Mouse (Mus musculus): Measurements from ENCODE around the gene Zkscan17.
"Not testable (repeated sequence)": the region's sequence is repeated elsewhere in the genome, so short reads cannot be mapped to it uniquely, and the experiment has no call there.

Gene Zkscan17

DNA sequence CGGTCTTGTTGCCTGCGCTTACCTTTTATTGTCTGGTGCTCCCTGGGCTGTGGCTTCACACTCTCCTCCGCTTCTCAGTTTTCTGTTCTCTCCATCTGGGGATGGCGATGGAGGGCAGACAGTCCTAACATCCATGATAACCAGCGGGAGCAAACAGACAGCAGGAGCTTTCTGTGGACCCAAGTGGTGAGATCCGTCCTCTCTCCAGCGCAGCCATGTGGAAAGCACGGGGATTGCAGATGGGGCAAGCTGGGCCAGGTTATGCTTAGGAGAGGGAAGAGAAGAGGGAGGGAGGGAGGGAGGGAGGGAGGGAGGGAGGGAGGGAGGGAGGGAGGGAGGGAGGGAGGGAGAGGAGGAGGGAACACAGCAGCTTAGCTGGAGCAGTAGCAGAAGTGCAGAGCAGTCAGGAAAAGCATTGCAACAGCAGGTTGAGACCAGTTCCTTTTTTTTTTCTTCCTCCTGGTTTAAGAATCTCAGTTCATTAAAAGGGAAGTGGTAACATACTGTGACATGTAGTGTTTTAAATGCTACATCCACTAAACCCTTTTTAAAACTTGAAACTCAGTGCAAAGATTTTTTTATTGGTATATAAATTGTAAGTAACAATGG lies at the start of gene Zkscan17:
Gene Zkscan17 (minus strand): TSS at position 280 of the 609 bp plus-strand sequence.
- no peak for DNase-seq (ENCODE audit: low read depth)

DNA sequence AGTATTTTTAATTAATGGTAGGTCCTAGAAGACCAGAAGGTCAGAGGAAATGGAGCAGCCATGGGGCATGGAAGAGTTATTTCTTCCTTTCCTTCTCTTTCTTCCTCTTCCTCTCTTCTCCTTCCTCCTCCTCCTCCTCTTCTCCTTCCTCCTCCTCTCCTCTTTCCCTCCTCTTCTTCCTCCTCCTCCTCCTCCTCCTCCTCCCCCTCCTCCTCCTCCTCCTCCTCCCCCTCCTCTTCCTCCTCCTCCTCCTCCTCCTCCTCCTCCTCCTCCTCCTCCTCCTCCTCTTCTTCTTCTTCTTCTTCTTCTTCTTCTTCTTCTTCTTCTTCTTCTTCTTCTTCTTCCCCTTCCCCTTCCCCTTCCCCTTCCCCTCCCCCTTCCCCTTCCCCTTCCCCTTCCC lies 49.6 kb upstream of the Zkscan17 start, which contains the start of gene Olfr222:
Gene Olfr222 (minus strand): TSS at position 101 of the 400 bp plus-strand sequence.
- not testable (repeated sequence) for DNase-seq (ENCODE audit: low read depth)

DNA sequence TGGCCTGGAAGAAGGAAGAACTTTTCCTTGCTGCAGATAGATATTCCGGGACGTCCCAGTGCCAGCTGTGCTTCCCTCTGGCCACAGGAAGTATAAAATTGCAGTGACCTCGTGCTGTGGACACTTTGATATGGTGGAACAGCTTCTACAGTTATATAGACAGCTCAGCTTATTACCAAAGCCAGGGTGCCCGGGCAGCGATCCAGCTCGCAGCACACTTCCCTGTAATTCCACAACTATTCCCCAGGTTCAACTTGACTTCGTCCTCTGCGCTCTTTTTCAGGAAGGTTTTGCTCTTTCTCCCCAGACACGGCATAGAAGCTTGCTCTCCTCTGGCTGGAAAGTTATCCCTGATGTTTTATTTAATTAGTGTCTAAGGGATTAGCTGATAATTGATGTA lies 49.2 kb upstream of the Zkscan17 start:
- no peak for DNase-seq (ENCODE audit: low read depth)

DNA sequence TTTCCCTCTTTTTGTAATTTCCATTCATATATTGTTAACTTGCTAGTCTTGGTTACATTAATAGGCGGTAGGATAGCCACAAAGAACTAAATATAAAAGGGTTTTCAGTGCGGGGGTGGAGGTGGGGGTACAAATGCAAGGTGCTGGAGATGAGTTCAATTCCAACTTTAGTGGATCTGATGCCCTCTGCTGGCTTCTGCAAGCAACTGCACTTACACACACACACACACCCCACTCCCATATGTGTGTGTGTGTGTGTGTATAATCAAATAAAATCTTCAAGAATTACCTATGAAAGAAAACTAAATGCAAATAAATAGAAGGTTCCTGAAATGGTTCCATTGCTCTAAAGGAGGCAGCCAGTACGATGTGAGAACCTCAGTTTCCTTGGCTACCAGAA lies 42.8 kb upstream of the Zkscan17 start:
- DNase-seq (ENCODE audit: low read depth) = peak; percentile 3

DNA sequence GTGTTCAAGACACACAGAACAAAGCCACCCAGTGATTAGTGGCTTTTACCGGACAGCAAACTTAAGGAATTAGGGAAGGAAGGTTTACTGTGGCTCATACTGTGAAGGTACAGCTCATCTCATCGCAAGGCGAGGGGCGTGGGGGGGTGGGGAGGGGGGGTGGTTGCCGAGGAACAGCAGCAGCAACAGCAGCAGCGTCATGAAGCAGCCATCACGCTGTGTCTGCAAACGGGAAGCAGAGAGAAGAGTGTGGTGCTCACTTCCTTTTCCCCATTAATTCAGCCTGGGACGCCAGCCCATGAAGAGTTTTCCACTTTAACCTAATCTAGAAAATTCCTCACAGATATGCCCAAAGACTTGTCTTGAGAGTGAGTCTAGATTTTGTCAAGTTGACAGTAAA lies 36.3 kb upstream of the Zkscan17 start:
- DNase-seq (ENCODE audit: low read depth) = no peak

DNA sequence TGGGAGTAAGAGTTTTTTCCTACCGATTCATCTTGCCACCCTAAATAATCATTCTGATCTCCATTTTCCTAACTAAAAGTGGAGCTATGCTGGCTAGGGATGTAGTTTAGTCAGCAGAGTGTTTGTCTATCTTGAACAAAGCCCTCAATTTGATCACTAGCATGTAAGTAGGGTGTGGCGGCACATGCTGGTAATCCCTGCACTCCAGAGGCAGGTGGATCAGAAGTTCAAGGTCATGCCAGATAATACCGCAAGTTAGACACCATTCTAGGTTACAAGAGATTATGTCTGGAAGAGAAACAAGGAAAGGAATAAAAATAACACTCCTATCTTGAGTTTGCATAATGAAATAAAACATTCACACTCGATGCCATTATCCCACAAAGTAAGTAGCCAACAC lies 35.8 kb upstream of the Zkscan17 start:
- no peak for DNase-seq (ENCODE audit: low read depth)

DNA sequence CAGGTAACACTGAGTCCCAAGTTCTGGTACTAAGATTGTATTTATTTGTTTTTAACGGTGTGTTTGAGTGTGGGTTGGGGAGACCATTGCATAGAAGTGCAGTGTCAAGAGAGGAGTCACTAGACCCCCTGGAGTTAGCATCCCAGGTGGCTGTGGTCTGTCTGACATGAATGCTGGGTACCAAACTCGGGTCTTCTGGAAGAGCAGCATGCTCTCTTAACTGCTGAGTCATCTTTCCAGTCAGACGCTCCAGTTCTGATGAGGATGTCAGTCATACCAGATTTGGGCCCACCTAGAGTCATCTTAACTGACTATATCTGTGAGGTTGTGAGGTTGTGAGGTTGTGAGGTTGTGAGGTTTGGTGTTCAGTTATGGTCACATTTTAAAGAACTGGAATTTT lies 34.4 kb upstream of the Zkscan17 start:
- no peak for DNase-seq (ENCODE audit: low read depth)

DNA sequence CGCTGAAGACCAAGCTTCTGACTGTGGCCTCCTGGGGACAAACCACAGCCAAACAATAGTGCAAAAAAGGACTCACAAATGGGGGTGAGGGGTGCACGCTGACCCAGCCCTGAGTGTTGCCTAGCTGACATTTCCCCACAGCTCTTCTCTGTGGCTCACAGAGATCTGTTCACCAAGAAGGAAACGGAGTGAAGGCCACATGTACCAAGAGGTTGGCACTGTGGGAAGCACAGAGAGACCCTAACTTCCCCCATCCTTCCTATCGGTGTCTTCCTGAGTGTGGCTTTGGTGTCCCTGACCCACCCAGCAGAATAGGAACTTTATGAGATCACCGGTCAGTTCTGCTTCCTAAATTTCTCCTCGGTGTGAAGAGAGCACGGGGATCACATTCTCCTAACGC lies 28.0 kb upstream of the Zkscan17 start:
- no peak for DNase-seq (ENCODE audit: low read depth)

DNA sequence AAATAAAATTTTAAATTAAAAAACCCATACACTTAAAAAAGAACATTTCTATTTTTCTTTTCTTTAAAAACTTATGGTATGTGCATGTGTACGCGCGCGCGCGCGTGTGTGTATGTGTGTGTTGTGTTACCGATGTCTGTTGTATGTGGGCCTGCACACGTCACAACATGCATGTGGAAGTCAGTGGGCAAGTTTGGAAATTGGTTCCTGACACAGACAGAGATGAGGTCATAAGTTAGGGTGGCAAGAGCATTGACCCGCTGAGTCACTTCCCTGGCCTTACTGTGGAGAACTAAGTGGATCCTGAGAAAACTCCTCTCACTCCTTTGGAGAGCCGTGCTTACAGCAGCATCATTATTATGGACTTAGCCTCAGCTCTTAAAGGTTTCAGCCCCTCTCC lies 27.6 kb upstream of the Zkscan17 start:
- no peak for DNase-seq (ENCODE audit: low read depth)

DNA sequence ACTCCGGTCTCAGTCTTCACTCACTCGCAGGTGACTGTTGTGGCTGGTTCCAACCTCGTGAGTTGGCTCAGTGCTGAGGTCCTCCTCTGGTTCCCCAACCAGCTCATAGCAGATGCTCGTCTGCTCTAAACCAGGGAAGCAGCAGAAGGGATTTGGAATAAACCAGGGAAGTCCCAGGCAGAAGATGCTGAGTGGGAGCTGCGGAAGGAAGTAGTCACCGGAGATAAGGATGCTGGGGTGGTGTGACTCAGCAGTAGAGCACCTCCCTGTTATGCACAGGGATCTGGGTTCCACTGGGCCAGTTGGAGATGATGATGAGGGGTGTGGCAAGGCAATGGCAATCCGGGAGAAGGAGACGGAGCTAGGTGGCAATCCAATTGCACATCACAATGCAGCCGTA lies 17.5 kb upstream of the Zkscan17 start:
- DNase-seq (ENCODE audit: low read depth) = no peak

DNA sequence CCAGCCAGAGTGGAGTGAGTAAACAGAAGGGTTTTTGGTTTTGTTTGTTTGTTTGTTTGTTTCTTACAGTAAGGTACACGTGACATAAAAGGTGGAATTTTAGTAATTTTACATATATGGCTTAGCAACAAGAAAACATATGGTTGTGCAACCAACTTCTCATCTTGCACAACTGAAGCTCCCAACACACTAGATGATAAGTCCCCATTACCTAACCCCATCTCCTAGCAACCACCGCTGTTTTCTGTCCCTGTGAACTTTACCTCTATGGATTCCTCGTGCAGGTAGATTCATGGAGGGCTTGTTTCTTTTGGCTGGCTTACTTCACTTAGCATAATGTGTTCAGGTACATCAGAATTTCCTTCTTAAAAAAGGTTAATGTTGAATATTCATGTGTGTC lies 16.8 kb upstream of the Zkscan17 start:
- DNase-seq (ENCODE audit: low read depth) = no peak

DNA sequence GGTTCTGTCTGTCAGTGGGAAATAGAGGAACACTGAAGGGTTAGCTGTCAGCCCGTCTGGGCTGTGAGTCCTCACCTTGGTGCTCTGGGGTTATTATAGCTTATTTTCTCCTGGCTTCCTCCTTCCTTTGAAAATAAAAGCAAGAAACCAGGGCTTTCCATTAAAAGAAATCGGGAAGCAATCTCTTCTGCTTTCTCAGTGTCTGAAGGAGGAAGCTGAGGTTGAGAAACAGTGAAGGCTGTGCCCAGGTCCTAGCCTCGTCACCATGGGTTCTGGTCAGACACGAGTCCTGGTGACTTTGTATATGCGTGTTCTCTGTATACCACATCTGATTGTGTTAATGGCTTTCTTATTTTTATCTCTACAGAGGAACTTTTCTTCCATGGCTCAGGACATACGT lies 15.9 kb upstream of the Zkscan17 start:
- no peak for DNase-seq (ENCODE audit: low read depth)

DNA sequence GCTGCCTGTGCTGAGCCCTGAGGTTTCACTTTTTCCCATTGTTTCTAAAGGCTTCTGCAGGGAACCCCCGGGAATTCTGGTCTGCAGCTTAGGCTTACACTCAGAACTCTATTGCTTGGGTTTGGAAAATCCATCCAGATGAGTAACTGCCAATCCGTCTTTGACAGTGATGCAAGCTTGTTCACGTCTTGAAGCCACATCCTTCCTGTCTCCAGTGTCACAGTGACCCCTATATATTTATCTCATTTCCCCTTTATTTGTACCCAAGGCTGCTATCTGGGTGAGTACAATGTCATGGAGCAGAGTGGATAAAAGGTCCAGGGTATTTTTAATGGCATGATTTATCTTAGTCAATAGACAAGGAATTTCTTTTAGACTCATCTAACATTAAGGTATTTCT lies 14.8 kb upstream of the Zkscan17 start, which contains the start of gene Nlrp3:
Gene Nlrp3 (plus strand): TSS at position 245 of the 400 bp plus-strand sequence.
- no peak for DNase-seq (ENCODE audit: low read depth)

DNA sequence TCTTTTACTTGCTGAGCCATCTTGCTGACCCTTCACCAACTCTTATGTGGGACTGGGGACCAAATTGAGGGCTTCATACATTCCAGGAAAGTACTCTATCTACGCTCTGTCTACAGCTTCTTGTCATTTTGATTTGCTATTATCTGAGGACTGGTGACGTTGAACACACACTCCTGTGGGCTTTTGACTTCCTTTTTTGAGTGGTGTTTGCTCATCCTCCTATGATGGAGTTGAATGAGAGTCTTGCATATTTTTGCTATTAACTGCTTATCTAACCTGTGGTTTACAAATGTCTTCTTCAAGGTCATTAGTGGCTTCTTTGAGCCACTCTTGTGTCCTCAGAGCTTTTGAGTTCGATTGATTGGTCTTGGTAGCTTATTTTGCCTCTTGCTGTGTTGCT lies 13.6 kb upstream of the Zkscan17 start:
- DNase-seq (ENCODE audit: low read depth) = no peak

DNA sequence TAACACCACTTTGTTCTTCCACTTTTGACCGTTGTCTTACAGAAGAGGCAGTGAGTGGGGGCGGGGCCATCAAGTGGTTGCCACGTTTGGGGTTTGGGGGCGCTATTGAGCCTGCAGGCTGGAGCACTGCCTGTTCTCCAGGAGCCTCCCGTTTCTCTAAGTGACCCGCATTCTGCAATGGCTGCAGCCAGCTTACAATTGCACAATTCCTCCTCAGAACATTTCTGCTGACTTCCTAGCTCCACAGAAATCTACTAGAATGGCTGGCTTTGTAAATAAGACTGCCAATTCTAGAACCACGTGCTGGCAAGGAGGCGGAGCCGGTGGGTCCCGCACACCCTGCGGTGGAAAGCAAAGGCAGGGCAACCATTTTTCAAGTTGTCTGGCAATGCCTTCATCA lies 11.8 kb upstream of the Zkscan17 start:
- no peak for DNase-seq (ENCODE audit: low read depth)

DNA sequence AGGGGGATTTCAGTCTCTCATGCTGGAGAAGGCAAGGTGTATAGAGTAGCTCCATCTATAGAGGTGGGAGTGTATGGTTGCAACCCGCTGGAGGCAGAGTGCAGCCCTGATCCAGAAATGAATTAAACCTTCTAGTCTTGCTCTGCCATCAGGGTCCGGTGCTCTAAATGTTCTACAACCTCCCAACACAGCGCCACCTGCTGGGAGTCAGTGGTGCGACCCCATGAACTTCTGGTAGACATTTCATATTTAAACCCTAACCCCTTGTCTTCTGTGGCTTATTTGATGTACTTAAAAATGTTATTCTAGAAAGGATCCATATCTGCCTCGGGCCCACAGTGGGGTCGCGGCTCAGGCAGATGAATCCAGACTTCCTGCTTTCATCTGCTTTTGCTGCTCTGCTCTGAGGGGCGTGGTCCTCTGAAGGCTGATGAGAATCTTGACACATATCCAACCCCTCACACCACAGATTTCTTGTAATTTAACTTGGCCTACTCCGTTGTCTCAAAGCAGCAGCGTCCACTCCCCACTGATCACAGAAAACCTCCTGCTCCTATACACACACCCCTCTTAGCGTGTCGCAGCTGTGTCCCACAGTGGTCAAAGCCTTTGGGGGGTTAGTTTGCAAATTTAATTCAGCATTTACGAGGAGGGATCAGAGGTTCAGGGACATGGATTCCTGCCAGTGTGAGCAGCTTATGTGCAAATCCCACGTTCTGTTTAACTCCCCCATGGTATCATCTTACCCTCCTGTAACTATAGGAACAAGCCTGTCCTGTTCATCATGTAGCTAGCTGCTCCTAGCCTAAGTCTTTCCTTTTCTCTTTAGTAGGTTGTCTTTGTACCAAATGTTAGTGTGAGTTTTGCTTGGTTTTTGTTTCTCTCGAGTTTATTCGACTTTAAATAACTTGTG lies 10.9 kb upstream of the Zkscan17 start:
- DNase-seq (ENCODE audit: low read depth) = peak; percentile 10

DNA sequence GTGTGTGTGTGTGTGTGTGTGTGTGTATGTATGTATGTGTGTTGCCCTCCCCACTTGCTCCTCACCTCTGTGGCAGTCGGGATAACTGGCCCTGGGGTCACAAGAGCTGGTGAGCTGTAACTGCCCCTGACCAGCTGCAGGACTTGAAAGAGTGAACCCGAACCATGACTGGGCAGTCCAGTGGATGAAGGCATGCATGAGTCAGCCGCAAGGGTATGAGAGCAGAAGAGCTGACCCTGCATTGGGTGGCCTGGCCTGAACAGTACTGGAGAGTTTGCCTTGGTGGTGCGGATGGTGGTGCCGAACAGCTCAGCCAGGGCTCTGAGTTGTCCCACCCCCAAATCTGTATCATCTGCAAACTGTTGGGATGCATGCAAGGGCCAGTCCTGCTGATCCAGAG lies 5.0 kb upstream of the Zkscan17 start:
- no peak for DNase-seq (ENCODE audit: low read depth)

DNA sequence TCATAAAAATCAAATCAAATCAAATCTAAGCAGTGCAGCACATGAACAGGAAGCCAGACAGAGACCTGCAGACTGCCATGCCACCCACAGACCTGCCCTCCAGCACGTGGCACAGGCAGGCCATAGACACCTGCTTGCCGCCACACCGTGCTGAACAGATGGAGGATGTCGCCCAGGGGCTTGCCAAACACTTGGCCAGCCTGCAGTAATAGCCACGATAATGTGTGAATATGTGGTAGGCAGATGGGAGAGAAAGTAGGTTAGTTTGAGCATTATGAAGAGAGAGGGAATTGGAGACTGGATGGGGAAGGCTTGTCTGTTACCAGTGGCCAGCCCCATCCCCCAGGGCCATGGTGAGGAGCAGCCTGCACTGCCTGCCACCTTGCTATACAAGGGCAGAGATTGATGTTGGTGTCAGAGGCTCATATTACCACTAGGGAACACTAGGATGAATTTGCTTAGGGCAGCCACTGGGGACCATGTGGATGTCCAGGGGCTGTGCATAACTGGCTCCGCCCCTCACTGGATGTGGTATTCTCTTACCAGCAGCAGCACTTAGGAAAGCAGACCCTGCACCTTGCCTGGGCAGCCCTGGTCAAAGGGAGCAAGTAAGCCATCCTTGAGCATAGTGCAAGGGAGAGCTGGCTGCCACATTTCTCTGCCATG lies 4.5 kb upstream of the Zkscan17 start:
- DNase-seq (ENCODE audit: low read depth) = no peak

DNA sequence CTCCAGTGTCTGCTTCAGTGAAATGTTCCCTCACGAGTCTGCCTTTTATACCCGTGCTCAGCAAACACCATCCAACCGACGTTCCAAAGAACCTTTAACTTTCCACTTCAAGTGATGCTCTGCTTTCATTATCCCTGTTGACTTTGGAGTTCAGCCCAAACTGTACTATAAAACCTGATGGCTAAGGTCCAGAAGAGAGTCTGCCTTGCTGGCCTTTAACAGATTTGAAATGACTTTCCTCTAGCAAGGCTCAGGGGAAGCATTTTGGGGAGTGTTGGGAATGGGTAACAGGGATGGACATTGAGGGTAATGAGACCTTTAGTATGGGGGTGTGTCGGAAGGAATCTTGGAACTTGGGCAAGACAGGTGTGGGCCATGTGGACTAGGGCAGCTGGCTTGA lies 3.7 kb upstream of the Zkscan17 start:
- no peak for DNase-seq (ENCODE audit: low read depth)

DNA sequence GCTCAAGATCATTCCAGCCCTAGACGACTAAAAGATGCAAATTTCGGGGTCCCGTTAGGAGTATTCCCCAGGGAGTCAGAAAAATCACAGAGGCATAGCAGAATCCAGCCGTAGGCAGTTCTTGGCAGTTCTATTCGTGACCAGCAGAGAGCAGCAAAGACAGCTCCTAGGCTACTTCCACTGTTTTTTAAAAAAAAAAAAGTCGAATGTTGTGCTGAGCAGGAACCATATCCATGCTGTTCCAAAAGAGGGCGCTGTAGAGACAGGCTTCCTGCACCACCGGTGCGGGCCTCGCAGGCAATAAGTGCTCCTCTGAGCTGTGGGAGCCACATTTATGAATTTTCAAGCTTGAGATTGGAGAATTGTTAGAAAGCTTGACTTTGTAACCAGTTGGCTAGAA lies 1.3 kb downstream of the Zkscan17 start:
- peak; percentile 48 for DNase-seq (ENCODE audit: low read depth)

DNA sequence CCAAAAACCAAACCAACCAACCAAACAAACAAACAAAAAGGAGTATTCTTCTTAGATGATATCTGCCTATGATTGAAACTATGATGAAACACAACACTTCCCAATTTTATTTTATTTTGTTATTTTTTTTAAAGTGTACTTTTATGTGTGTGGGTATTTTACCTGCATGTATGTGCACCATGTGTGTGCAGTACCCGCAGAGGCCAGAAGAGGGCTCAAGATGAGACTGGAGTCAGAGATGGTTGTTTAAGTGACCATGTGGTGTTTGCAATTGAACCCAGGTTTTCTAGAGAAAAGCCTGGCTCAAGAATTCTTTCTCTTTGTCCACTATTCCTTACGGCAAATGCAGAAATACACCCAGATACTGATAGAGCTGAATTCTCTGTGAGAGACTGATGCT lies 2.4 kb downstream of the Zkscan17 start:
- no peak for DNase-seq (ENCODE audit: low read depth)

DNA sequence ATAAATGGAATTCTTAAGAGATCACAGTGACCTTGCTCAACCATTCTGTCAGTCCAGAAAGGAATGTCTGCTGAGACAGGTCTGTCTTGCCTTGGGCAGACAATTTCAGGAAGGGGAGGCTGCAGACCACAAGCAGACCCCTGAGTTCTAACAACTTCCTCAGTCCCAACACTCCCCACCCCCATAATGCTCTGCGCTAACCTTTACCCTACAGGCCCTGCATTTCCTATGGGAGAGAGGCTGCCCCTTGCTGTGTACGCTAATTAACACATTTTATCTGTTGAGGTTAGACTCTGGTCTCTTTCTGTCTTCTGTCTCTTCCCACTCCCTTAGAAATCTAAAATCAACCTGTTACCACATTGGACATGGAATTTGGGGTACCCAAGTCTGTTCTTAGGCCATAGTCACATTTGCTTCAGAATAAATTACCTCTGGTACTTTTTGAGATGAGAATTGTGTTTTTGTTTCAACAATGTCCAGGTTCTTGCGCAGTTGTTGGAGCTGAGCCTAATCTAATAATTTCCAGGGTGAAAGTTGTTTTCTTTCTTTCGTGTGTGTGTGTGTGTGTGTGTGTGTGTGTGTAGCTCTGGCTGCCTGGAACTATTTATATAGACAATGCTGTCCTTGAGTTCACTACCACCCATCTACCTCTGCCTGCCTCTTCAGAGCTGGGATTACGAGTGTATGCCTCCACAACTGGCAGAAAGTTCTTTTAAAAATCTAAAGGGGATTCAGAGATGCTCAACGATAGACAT lies 6.6 kb downstream of the Zkscan17 start:
- DNase-seq (ENCODE audit: low read depth) = no peak
